Mouse (Mus musculus): Measurements from ENCODE around the gene Ndufs8.

The Ndufs8 gene

DNA sequence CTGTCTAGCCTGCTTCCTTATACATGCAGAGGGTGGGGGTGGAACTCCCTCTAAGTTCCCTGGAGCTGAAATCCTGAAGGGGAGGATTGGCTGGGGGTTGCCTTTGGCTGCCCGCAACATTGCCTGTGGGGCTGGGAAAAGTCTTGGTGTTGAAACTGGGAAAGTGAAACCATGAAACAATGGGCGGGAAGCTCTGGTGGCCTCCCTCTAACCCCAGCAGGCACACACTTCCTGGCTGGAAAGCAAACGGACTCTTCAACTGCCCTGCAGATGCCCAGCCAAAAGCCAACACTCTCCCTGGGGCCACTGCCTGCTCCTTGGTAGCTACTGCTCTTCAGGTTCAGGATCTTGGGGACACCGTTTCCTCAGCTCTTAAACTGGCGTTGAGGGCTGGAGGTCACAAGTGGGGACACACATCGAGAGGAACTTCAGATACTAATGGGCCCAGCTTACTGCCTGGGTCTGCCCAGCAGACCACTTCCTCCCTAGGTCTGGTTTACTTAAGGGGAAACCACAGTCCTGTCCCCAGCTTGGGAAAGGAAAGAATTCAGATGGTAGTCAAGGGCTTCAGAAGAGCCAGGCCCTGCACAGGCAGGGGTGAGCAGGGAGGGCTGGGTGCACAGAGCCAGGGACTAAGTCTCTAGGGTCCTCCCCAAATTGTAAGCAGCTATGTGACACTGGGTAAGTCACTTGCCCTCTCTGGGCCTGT, 7.2 kb downstream of the Ndufs8 start:
- DNase-seq (ENCODE audit: low read depth, low spot score), result no peak

GRCm38 (mm10) chr19:3904363-3904675, 8.3 kb downstream of the Ndufs8 start:
- DNase-seq (ENCODE audit: low read depth, low spot score), result no peak

GRCm38 (mm10) chr19:3903648-3904362, 8.8 kb downstream of the Ndufs8 start:
- DNase-seq (ENCODE audit: low read depth, low spot score), result no peak

DNA sequence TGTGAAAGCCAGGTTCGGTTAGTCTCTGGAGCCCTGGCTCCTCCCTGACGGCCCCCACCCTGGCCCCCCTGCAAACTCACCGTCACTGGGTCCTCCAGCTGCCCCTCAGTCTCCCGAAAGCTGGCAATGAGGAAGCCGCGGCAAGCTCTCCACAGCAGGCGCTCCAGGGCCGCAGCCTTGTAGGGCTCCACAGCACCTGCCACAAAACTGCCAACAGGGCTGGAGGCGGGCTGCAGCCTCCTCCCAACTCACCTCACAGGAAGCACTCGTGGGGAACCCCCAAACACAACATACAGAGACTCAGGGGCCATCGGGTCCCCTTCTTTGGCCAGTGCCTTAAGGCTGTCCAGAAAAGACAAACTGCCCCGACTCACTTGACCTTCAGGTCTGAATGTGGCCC, 9.6 kb downstream of the Ndufs8 start:
- DNase-seq (ENCODE audit: low read depth, low spot score), result no peak

GRCm38 (mm10) chr19:3899618-3900017, 13.0 kb downstream of the Ndufs8 start:
- no peak for DNase-seq (ENCODE audit: low read depth, low spot score)

- DNase-seq (ENCODE audit: low read depth, low spot score), result no peak
These were observed 13.6 kb downstream of the Ndufs8 start for GRCm38 (mm10) chr19:3898952-3899351.

DNA sequence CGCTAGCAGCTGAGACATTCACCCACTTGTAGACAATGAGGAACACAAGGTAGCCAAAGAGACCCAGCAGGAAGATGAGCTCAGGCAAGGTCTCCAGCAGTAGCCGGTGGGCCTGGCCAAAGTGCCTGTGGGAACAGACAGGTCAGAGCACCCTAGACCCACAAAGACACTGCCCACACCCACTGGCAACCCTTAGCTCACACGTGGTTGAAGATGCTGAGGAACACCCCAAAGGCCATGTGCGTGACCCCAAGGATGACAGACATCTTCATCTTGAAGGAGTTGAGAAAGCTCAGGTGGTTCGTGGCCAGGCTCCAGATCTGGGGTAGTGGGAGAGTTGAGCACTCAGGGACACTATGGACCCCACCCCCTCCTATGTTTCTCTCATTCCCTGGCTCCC, 15.0 kb downstream of the Ndufs8 start:
- no peak for DNase-seq (ENCODE audit: low read depth, low spot score)

- no peak for DNase-seq (ENCODE audit: low read depth, low spot score)
These were observed 16.4 kb downstream of the Ndufs8 start for GRCm38 (mm10) chr19:3896208-3896607.

DNA sequence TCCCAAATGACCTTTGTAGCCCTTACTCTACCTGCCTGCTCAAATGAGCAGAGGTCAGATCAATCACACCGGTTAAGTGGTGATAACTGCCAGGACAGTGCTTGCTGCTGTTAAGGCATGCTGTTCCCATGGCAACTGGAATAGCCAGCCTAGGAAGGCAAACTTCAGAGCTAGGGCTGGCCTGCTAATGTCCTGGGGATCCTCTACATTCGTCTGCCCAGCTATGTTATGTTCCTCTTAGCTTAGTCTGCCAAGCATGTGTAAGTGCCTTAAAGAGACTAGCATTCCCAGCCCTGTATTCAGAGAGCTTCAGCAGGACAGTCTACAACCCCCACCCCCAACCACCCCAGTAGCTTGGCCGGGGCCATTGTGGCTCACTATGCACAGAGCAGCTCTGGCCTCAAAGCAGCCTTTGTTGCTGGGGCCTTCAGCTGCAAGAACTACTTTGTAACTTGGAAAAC, 17.4 kb downstream of the Ndufs8 start:
- peak; percentile 57 for DNase-seq (ENCODE audit: low read depth, low spot score)

DNA sequence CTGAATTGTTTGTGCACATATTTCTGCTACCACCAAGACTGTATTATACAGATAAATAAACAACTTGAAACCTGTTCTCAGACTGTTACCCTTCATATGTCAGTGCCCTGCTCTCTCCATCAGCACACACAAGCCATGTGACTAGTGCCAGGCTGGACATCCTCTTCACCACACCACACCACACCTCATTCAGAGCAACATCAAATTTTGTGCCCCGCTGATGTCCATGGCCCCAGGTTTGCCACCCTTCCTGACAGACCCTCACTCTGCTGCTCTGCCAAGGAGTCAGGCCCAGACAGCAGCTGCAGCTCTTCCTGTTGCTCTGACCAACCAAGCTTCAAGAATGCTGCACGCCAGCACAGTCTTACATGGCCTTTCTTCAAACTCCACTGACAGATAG, 18.3 kb downstream of the Ndufs8 start:
- no peak for DNase-seq (ENCODE audit: low read depth, low spot score)

DNA sequence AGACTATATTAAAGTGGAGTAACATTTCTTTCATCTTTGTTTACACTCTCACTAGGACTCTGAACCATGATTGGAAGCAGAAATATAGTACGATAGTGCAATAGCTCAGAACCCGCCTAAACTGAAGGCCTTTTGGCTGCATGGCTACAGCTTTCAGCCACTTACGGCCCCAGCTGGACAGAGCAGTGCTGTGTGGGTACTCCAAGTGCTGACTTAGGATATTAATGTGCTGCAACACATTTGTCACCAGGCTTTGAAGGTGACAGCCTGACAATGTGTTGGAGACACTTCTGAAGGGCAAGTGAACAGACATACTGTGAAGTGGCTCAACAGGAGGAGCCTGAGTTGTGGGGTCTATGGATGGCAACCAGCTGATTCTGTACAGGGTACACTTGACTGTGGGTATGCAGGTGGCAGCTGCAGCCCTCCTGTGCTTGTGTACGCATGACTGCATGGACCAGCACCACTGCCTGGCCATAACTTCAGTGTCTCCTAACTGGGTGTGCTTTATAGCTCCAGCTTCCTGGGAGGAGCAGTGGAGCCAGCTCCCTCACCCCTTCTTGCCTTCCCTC, 18.9 kb downstream of the Ndufs8 start:
- no peak for DNase-seq (ENCODE audit: low read depth, low spot score)

- DNase-seq (ENCODE audit: low read depth, low spot score), result no peak
These were observed 22.4 kb downstream of the Ndufs8 start for GRCm38 (mm10) chr19:3890181-3890580.

DNA sequence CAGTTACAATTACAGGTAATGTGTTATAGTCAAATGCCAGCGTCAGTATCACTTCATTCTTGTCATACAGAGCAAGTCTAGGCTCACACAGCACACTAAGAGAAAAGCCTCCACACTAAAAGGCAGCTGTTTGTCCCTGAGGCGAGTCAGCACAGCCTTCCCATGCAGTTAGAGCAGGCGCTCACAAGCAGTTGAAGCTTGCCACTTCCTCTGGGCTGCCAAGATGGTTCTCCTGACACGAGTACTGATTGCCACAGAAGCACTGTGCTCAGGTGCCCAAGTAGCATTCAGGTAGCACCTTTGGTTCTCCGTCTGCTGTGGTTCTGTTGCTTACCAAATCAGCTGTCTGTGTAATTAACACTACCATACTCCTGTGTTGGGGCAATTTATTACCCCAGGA, 23.5 kb downstream of the Ndufs8 start:
- no peak for DNase-seq (ENCODE audit: low read depth, low spot score)

GRCm38 (mm10) chr19:3884325-3884990, 28.1 kb downstream of the Ndufs8 start:
- no peak for DNase-seq (ENCODE audit: low read depth, low spot score)

GRCm38 (mm10) chr19:3882214-3882613, 30.4 kb downstream of the Ndufs8 start:
- no peak for DNase-seq (ENCODE audit: low read depth, low spot score)

DNA sequence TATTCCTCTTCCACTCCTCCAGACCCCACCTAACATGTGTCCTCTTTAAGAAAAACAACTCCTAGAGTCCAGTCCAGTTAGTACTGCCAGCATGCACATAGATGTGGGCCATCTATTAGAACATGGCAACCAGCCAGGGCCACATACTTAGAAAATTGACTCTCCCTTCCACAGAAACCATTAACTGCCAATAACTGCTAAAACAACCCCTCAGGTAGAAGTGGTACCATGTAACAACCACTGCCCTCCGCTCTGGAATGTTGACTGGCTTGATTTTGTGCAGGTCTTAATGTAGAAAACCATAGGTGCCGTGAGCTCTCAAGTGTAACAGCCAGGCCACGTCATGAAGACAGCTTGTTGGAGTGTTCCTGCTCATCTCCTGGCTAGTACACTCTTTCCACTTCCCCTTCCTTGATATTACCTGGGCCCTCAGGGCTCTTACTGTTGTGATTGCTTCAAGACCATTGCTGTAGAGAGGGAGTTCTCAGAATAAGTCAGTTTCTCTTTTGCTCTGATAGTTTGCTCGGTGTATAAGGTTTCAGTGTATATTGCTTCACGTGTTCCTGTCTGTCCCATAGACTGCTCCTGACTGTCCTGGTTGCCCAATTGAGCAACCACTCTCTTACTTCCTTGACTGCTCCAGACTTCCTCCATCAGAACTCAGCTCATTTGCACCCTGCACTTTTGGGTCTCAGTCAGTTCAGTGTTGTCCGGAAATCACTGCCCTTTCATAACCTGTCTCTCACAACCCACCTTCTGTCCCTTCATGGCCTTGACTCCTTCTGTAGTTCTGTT, 32.3 kb downstream of the Ndufs8 start:
- DNase-seq (ENCODE audit: low read depth, low spot score), result no peak

- DNase-seq (ENCODE audit: low read depth, low spot score), result no peak
These were observed 37.5 kb downstream of the Ndufs8 start for GRCm38 (mm10) chr19:3875045-3875444.

DNA sequence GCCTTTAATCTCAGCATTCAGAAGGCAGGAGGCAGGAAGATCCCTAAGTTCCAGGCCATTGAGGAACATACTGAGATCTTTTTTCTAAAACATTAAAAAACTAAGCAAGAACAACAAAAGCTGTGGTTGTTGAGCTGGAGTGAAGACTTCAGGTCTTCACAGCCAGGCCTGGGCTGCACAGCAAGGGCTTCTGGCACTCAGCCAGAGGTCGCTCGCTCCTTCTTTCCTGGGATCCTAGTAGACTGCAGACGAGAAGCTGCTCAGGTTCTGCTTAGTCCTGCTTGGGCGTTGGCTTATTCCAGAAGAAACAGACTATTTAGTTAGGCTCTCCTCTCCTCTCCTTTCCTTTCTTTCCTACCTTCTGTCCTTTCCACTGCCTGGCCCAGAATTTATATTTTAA, 40.2 kb downstream of the Ndufs8 start:
- no peak for DNase-seq (ENCODE audit: low read depth, low spot score)

GRCm38 (mm10) chr19:3871468-3871867, 41.1 kb downstream of the Ndufs8 start:
- DNase-seq (ENCODE audit: low read depth, low spot score), result no peak

- DNase-seq (ENCODE audit: low read depth, low spot score), result no peak
These were observed 44.3 kb downstream of the Ndufs8 start for GRCm38 (mm10) chr19:3868290-3868689.

- no peak for DNase-seq (ENCODE audit: low read depth, low spot score)
These were observed 47.6 kb downstream of the Ndufs8 start for GRCm38 (mm10) chr19:3864960-3865359.

GRCm38 (mm10) chr19:3862713-3863112, 49.9 kb downstream of the Ndufs8 start:
- no peak for DNase-seq (ENCODE audit: low read depth, low spot score)

Data from mesoderm, embryonic 11.5 days (tissue).